Mouse (Mus musculus) embryo, embryonic 10.5 days (tissue): ENCODE data around the gene Ahcy.
"Not testable (repeated sequence)": the region's sequence is repeated elsewhere in the genome, so short reads cannot be mapped to it uniquely, and the experiment has no call there.

Experiments used
- DNase-seq: peaks from one replicate; pipeline ENCODE4 v3.0.0-alpha.2; 2015; ENCODE audit warnings: low spot score

The Ahcy gene

DNA sequence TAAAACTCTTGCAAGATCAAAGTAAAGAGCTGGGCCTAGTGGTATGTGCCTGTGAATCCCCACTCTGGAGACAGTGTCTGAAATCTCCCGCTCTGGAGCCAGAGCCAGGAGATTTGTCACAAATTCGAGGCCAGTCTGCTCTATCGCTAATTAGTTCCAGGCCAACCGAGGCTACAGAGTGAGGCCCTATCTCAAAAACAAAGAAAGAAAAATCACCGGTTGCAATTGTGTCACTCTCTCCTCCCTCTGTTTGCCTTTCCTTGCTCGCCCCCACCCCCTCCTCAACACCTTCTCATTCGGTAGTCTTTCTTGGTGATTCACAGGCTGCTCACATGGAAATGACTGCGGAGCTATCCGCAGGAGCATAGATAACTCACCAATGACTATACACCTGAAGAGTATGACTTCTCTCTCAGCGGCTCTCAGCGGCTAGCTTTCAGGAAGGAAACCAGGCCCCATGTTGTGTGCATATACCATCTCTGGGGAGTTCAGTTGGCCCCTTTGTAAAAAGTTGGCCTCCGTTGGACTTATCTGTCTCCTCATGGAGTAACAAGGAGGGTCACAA is 551 bp upstream of the Ahcy start:
- no peak for DNase-seq

GRCm38 (mm10) chr2:155073347-155073746 is 950 bp downstream of the Ahcy start:
- no peak for DNase-seq

- DNase-seq = no peak
These were observed 1.7 kb downstream of the Ahcy start for GRCm38 (mm10) chr2:155072353-155073145.

DNA sequence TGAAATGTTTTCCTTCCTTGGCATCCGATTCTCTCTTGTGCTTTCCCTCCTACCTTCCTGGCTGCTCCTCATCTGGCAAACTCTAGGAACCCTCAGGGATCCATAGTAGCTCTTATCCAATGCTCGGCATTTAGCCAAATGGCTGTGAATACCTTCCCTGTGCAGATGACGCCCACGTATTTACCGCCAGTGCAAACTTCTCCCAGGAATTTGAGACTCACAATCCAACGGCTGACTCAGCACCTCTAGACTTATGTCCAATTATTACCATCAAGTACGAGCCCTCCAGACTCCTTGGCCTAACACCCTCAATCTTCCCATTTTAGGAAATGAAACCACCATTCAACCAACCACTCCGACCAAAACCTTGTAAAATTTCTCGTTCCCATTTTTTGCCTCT is 3.3 kb downstream of the Ahcy start:
- no peak for DNase-seq

DNA sequence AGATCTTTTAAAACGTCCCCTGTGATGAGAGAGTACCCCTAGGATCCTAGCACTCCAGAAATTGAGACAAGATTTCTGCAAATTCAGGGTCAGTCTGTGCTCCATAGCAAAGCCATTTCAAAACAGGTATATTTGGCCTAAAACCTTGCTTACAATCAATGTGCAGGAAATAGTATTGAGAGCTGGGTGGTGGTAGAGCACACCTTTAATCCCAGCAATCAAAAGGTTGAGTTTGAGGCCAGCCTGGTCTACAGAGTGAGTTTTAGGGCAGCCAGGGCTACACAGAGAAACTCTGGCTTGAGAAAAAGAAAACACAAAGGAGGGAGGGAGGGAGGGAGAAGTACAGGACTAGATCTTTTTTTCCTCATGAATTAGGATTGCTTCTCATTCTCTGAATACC is 16.9 kb downstream of the Ahcy start:
- no peak for DNase-seq

DNA sequence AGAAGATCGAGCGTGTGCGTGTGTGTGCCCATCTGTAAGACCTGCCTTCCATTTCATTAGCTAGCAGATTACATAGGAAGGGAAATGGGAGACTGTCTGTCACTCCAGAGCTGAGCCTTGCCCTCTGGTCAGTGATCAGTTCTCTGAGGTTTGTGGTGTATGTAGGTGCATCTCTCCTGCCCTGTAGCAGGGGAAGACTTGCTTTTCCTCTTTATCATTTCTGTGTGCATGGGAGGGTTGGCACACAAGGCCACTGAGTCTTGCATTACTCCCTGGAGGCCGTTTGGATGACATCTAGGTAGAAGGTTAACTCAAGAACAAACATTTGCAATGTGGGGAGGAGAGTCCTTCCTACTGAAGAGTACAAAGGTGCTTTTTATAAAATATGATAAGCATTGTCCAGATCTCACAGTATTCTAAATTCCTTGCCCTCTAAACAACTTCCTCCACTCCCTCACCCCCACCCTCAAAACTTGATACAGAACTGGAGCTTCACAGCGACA is 18.2 kb downstream of the Ahcy start:
- DNase-seq = no peak

DNA sequence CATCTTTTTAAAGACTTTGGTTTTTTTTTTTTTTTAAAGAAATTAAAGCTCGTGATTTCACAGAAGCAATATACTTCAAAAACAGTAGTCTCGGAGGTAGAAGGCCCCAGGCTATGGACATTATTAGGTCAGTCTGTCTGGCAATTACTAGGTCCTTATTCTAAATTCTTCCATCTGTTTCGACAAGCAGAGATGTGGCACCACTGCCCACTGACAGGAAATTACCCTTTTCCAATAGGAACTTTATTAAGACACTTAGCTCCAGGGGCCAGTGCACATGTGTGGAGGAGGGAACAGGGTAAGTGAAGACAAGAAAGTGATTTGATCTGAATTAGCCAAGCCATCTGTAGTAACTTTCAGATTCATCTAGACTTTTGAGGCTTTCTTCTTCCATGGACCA is 19.6 kb downstream of the Ahcy start:
- no peak for DNase-seq

GRCm38 (mm10) chr2:155053512-155053911 is 20.8 kb downstream of the Ahcy start:
- DNase-seq = not testable (repeated sequence)

- no peak for DNase-seq
These were observed 21.6 kb downstream of the Ahcy start for GRCm38 (mm10) chr2:155052681-155053080.

GRCm38 (mm10) chr2:155051622-155052351 is 22.5 kb downstream of the Ahcy start:
- no peak for DNase-seq

DNA sequence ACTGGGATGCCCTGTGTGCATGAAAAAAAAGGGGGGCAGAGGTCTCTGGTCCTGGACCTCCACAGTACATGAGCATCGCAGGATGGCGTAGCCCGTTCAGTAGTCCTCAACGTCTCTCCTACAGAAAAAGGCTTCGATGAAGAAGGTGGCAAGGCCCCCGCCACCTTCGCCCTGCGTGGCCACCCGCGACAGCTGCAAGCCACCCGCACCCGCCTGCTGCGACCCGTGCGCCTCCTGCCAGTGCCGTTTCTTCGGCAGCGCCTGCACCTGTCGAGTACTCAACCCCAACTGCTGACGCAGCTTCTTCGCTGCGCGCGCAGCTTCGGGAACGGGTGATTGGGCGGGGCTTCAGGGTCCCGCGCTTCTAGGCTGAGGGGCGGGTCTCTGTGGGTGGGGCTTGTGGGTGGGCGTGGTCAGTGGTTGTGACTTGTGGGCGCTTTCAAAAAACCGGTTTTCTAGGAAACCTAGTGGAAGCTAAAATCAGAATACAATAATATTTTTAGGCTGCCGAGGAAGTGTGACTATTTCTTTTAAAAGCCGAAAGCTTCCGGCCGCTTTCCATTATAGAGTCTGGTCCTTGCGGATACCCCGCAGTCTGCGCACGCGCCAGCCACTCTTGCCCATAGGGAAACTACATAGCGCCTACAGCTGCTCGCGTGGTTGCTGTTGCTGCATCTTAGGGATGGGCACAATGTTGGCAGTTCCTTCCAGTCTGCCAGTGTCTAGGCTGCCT is 23.6 kb downstream of the Ahcy start:
- peak; percentile 98 for DNase-seq

DNA sequence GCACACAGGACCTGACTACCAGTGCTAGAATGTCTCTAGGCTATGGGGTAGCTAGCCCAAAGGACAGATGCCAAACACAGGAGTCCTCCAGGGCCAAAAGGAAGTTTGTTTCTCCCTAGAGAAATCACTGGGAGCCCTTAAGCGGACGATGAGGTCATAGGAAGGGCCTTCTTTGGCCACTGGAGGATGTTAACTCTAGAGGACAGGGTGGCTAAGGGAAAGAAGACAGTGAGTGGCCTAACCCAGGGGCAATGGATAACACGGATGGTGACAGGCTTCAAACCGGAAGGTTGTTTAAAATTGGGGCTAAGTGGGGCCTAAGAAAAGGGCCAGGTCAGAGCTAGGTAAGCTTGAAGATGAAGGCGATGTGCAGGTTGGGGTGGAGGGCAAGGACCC is 24.2 kb downstream of the Ahcy start:
- peak; percentile 37 for DNase-seq

DNA sequence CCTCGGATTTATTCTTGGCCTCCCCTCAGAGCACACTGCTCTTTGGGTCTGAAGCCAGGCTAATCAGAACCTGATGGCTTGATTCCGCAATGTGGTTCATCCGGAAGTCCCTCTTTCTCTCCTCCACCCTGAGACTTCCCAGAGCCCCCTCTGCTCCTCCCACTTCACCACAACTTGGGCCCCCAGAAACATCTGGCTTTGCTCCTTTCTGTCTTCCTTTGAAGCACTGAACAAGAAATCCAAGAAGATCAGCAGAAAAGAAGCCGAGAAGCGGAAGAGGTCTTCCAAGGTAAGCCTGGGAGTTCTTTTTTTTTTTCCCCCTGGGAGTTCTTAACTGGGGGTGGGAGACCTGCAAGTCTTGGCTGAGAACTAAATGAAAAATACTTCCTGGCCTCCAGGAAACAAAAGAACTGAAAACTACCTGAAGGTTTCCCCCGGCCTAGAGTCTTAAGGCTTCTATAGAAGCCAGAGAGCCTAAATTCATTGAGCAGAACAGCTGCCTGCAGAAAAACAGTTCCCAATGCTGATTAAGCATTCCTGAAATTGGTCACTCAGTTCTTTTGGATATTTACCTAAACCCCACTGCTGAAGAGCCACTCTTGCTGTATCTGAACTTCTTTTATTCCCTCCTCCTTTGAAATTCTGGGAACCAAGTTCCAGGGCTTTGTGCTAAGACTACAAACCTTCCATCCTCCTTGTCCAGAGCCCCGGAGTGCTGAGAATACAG is 26.7 kb downstream of the Ahcy start:
- DNase-seq = peak; percentile 52

- no peak for DNase-seq
These were observed 27.5 kb downstream of the Ahcy start for GRCm38 (mm10) chr2:155046803-155047202.

DNA sequence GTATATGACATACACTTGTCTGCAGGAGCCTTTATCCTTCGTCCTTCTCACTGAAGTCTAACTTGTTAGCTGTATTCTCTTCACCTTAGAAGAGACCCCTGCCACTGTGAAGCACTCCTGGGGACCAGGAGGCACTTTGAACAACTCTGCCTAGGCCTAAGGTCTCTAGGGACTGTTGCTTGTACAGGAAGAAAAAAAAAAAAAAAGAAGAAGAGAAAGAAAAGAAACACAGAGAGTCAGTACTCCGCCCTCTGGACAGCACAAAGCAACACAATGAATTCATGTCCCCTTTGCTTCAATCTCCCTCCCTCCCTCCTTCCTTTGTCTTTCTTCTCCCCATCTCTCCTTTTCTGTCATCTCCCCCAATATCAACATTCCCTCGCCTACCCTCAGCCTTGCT is 29.2 kb downstream of the Ahcy start:
- DNase-seq = no peak

- no peak for DNase-seq
These were observed 29.8 kb downstream of the Ahcy start for GRCm38 (mm10) chr2:155044542-155044941.

DNA sequence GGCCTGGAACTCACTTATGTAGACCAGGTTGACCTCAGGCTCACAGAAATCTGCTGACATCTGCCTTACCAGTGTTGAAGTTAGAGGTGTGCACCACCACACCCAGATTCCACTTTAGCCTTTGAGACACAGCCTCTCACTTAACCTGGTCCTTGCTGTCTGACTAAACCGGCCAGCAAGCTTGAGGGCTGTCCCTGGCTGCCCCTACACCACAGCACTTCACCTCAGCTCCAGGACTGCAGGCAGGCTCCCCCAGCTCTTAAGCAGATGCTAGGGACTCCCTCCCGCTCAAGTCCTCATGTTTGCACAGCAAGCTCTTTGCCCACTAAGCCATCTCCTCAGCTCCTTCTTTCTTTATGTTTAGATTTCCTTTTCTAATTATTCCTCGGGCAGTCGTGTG is 34.3 kb downstream of the Ahcy start:
- DNase-seq = no peak

DNA sequence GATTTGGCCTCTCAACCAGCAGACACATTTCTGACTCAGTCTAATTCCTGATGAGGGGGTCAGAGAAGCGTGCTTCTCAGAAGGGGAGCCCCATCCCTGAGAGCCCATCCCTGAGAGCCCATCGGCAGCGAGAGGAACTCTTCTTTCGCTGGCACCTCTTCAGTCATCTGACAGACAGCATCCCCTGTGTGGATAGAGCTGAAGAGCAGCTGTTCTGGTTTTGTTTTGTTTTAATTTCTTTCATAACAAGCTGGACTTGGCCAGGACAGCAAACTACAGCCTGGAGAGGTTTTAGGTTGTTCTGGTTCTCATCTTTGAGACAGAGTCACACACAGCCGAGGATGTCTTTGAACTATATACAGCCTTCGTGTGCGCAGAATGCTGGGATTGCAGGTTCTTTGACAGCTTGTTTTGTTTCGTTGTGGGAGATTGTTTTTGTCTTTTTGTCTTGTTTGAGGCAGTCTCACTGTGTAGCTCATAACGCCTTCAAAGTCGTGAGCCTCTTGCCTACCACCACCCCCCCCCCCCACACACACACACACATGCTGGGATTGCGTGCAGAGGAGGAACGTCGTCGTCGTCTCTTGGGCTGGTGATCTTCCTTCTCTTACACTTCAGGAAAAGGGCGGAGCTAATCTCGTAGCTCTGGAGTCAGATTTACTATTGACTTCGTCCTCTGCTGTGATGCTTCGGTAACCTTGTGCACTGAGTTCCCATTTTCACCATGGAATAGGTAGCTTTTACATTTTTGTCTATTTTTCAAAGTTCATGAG is 41.2 kb downstream of the Ahcy start:
- no peak for DNase-seq

- DNase-seq = no peak
These were observed 43.5 kb downstream of the Ahcy start for GRCm38 (mm10) chr2:155030831-155031230.

GRCm38 (mm10) chr2:155020247-155020826 is 54.0 kb downstream of the Ahcy start:
- not testable (repeated sequence) for DNase-seq
